Mouse (Mus musculus) lung, embryonic 15.5 days (tissue): ENCODE measurements around the gene Mfsd6. TPM values are rescaled to one million over a fixed set of nuclear protein-coding genes. Genes with fewer than 3 reads are reported as not detected.
"Not testable (repeated sequence)": the region's sequence is repeated elsewhere in the genome, so short reads cannot be mapped to it uniquely, and the experiment has no call there.

ENCODE experiments used
- ATAC-seq: fragments of 200-750 bp; cut with Nextera tagmentation; 2 replicates; pipeline ENCODE4 v1.8.0; 2017; ENCODE audit warnings: moderate number of reproducible peaks, borderline replicate concordance; ENCODE audit not compliant: low FRiP score, low TSS enrichment; ENCODE audit errors: extremely low read depth
- H3K27ac ChIP-seq: fragments of 300-500 bp; sonication (generic); 2 replicates; pipeline ENCODE4 v1.5.1; 2015; ENCODE audit warnings: moderate library complexity, mild to moderate bottlenecking, inconsistent platforms
- H3K27me3 ChIP-seq: fragments of 300-500 bp; sonication (generic); 2 replicates; pipeline ENCODE4 v1.6.1; 2015; ENCODE audit warnings: inconsistent platforms
- H3K36me3 ChIP-seq: fragments of 300-500 bp; sonication (generic); 2 replicates; pipeline ENCODE4 v1.6.1; 2015; ENCODE audit warnings: inconsistent platforms
- H3K4me1 ChIP-seq: fragments of 300-500 bp; sonication (generic); 2 replicates; pipeline ENCODE4 v1.6.1; 2015; ENCODE audit warnings: inconsistent platforms
- H3K4me2 ChIP-seq: fragments of 300-500 bp; sonication (generic); 2 replicates; pipeline ENCODE4 v1.6.1; 2015; ENCODE audit warnings: inconsistent platforms, mild to moderate bottlenecking, moderate library complexity
- H3K4me3 ChIP-seq: fragments of 300-500 bp; sonication (generic); 2 replicates; pipeline ENCODE4 v1.5.1; 2015; ENCODE audit warnings: mild to moderate bottlenecking, inconsistent platforms
- H3K9ac ChIP-seq: fragments of 300-500 bp; sonication (generic); 2 replicates; pipeline ENCODE4 v1.6.1; 2015; ENCODE audit warnings: inconsistent platforms
- H3K9me3 ChIP-seq: fragments of 300-500 bp; sonication (generic); 2 replicates; pipeline ENCODE4 v1.6.1; 2016; ENCODE audit warnings: inconsistent platforms
- WGBS: fragments of 180-500 bp; shearing (Covaris S2); methylation state at CpG from one replicate; pipeline ENCODE4 v1.1.7; 2015; 5-methylcytosine and 5-hydroxymethylcytosine counted together
- polyA plus RNA-seq: library from polyadenylated mRNA; unstranded; fragments of >200 nt; fragmentation: Nextera tagmentation; extraction: Ambion mirVana; gene quantifications from 2 replicates; pipeline ENCODE4 v1.2.1, GENCODE M21; 2015

Gene Mfsd6
- polyA plus RNA-seq, 1 experiment from 2014 or later = 2.8 TPM

GRCm38 (mm10) chr1:52702738-52703491 lies 24.3 kb downstream of the Mfsd6 start:
- Histone ChIP-seq H3K36me3 (no peaks in the 10 kb centered on the region), H3K4me1 (no peaks in the 10 kb centered on the region), H3K27me3 (no peaks in the 10 kb centered on the region), H3K4me3 (no peak overlapping the region), H3K9me3 (no peaks in the 10 kb centered on the region), H3K4me2 (no peak overlapping the region), H3K27ac (no peak overlapping the region), H3K9ac (no peak overlapping the region)
- no peak for ATAC-seq
- WGBS = 75% methylated on average over 7 of the region's 7 CpGs

GRCm38 (mm10) chr1:52701941-52702340 lies 25.3 kb downstream of the Mfsd6 start:
- Histone ChIP-seq H3K9me3 (no peaks in the 10 kb centered on the region), H3K9ac (no peak overlapping the region), H3K36me3 (no peaks in the 10 kb centered on the region), H3K4me2 (no peak overlapping the region), H3K27ac (no peak overlapping the region), H3K4me3 (no peak overlapping the region), H3K27me3 (no peaks in the 10 kb centered on the region), H3K4me1 (no peaks in the 10 kb centered on the region)
- no peak for ATAC-seq
- WGBS = 87% methylated on average over 1 of the region's 1 CpGs

- not testable (repeated sequence) for H3K27me3 ChIP-seq, H3K4me3 ChIP-seq, H3K4me2 ChIP-seq, H3K36me3 ChIP-seq, H3K9ac ChIP-seq, H3K9me3 ChIP-seq, ATAC-seq, H3K27ac ChIP-seq, H3K4me1 ChIP-seq
- 93% methylated on average over 13 of the region's 13 CpGs for WGBS
These were observed 32.8 kb downstream of the Mfsd6 start for GRCm38 (mm10) chr1:52694456-52694855.

GRCm38 (mm10) chr1:52687636-52688035 lies 39.6 kb downstream of the Mfsd6 start:
- H3K27me3 ChIP-seq = no peaks in the 10 kb centered on the region
- no peak overlapping the region; the same call in 1 of the 2 replicates for H3K27ac ChIP-seq
- peaks cover 15% of the 10 kb centered on the region for H3K4me1 ChIP-seq
- 51% methylated on average over 8 of the region's 8 CpGs for WGBS
- H3K36me3 ChIP-seq = no peaks in the 10 kb centered on the region
- no peak for ATAC-seq
- H3K4me2 ChIP-seq = no peak overlapping the region
- H3K9me3 ChIP-seq = no peaks in the 10 kb centered on the region
- H3K4me3 ChIP-seq = no peak overlapping the region
- H3K9ac ChIP-seq = no peak overlapping the region

- peak; percentile 81 for ATAC-seq
- Histone ChIP-seq H3K4me3 (no peak overlapping the region), H3K4me2 (0 out of 2 replicates have a peak overlapping the region, but pooled peaks have one; percentile 2), H3K4me1 (peaks cover 16% of the 10 kb centered on the region), H3K9me3 (no peaks in the 10 kb centered on the region), H3K9ac (no peak overlapping the region), H3K27me3 (no peaks in the 10 kb centered on the region), H3K36me3 (no peaks in the 10 kb centered on the region), H3K27ac (peak overlapping the region; percentile 41)
- WGBS = 57% methylated on average over 4 of the region's 4 CpGs
These were observed 43.7 kb downstream of the Mfsd6 start for GRCm38 (mm10) chr1:52683550-52683949.

- Histone ChIP-seq H3K4me2 (no peak overlapping the region), H3K27me3 (no peaks in the 10 kb centered on the region), H3K27ac (peak overlapping the region; percentile 78), H3K9ac (no peak overlapping the region), H3K9me3 (no peaks in the 10 kb centered on the region), H3K36me3 (no peaks in the 10 kb centered on the region), H3K4me3 (no peak overlapping the region), H3K4me1 (peaks cover 16% of the 10 kb centered on the region)
- WGBS = 19% methylated on average over 3 of the region's 3 CpGs
- ATAC-seq = peak; percentile 84
These were observed 50.6 kb downstream of the Mfsd6 start for GRCm38 (mm10) chr1:52676621-52677020.

- Histone ChIP-seq H3K27ac (peak overlapping the region; percentile 78), H3K27me3 (no peaks in the 10 kb centered on the region), H3K4me3 (no peak overlapping the region), H3K36me3 (no peaks in the 10 kb centered on the region), H3K9ac (no peak overlapping the region), H3K4me1 (peaks cover 16% of the 10 kb centered on the region), H3K4me2 (no peak overlapping the region), H3K9me3 (no peaks in the 10 kb centered on the region)
- peak; percentile 73 for ATAC-seq
- 38% methylated on average over 7 of the region's 7 CpGs for WGBS
These were observed 51.4 kb downstream of the Mfsd6 start for GRCm38 (mm10) chr1:52675561-52676551.

GRCm38 (mm10) chr1:52669931-52670330 lies 57.3 kb downstream of the Mfsd6 start:
- Histone ChIP-seq H3K4me3 (no peak overlapping the region), H3K4me2 (no peak overlapping the region), H3K9me3 (no peaks in the 10 kb centered on the region), H3K4me1 (no peaks in the 10 kb centered on the region), H3K9ac (no peak overlapping the region), H3K36me3 (no peaks in the 10 kb centered on the region), H3K27me3 (no peaks in the 10 kb centered on the region), H3K27ac (no peak overlapping the region)
- ATAC-seq = no peak
- WGBS = 73% methylated on average over 1 of the region's 1 CpGs

- no peak overlapping the region for H3K27ac ChIP-seq
- no peak overlapping the region for H3K4me3 ChIP-seq
- no peak for ATAC-seq
- no peaks in the 10 kb centered on the region for H3K4me1 ChIP-seq
- no peak overlapping the region for H3K4me2 ChIP-seq
- WGBS = 47% methylated on average over 7 of the region's 7 CpGs
- no peak overlapping the region for H3K9ac ChIP-seq
- H3K36me3 ChIP-seq = no peaks in the 10 kb centered on the region
- no peaks in the 10 kb centered on the region for H3K27me3 ChIP-seq
- H3K9me3 ChIP-seq = no peaks in the 10 kb centered on the region
These were observed 58.4 kb downstream of the Mfsd6 start for GRCm38 (mm10) chr1:52668743-52669323.

GRCm38 (mm10) chr1:52663228-52663627 lies 64.0 kb downstream of the Mfsd6 start:
- no peak for ATAC-seq
- 93% methylated on average over 7 of the region's 7 CpGs for WGBS
- no peaks in the 10 kb centered on the region for H3K27me3 ChIP-seq
- H3K27ac ChIP-seq = no peak overlapping the region
- H3K36me3 ChIP-seq = no peaks in the 10 kb centered on the region
- H3K4me2 ChIP-seq = no peak overlapping the region
- H3K4me1 ChIP-seq = 0 out of 2 replicates have a peak, but pooled peaks cover 5% of the 10 kb centered on the region
- H3K4me3 ChIP-seq = no peak overlapping the region
- H3K9ac ChIP-seq = no peak overlapping the region
- H3K9me3 ChIP-seq = no peaks in the 10 kb centered on the region

GRCm38 (mm10) chr1:52660765-52661164 lies 66.5 kb downstream of the Mfsd6 start:
- Histone ChIP-seq H3K27ac (no peak overlapping the region), H3K9me3 (no peaks in the 10 kb centered on the region), H3K4me3 (no peak overlapping the region), H3K9ac (no peak overlapping the region), H3K36me3 (no peaks in the 10 kb centered on the region), H3K4me2 (no peak overlapping the region), H3K4me1 (0 out of 2 replicates have a peak, but pooled peaks cover 5% of the 10 kb centered on the region), H3K27me3 (no peaks in the 10 kb centered on the region)
- no peak for ATAC-seq
- 53% methylated on average over 12 of the region's 12 CpGs for WGBS
